Mouse (Mus musculus) myocyte (in vitro differentiated cells): Measurements from ENCODE around the gene Prrc2a.

ENCODE experiments used
- CEBPB ChIP-seq: IDR thresholded peaks from 2 replicates; pipeline ENCODE4 v1.6.1; 2011; ENCODE audit warnings: mild to moderate bottlenecking, moderate library complexity; ENCODE audit not compliant: poor library complexity, insufficient read depth, severe bottlenecking
- E2F4 ChIP-seq: IDR thresholded peaks from one replicate; pipeline ENCODE4 v1.6.1; 2011; ENCODE audit warnings: mild to moderate bottlenecking, control low read depth, moderate library complexity; ENCODE audit not compliant: insufficient read depth
- MAX ChIP-seq: IDR thresholded peaks from one replicate; pipeline ENCODE4 v1.6.1; 2011; ENCODE audit warnings: low read depth, mild to moderate bottlenecking, control low read depth
- MYOD1 ChIP-seq, 3 experiments: IDR thresholded peaks; one replicate each; pipeline ENCODE4 v1.6.1; 2011; ENCODE audit warnings: control low read depth in 2 of 3, low read depth in 2 of 3, mild to moderate bottlenecking in 2 of 3, moderate library complexity in 1 of 3; ENCODE audit not compliant: insufficient read length in 2 of 3, control insufficient read depth in 1 of 3
- POLR2A ChIP-seq: IDR thresholded peaks from one replicate; pipeline ENCODE4 v1.6.1; 2011; ENCODE audit warnings: low read depth, mild to moderate bottlenecking, control low read depth, moderate library complexity; ENCODE audit not compliant: insufficient read length
- POLR2AphosphoS2 ChIP-seq: IDR thresholded peaks from one replicate; pipeline ENCODE4 v1.6.1; 2011; ENCODE audit warnings: low read depth, control low read depth; ENCODE audit not compliant: insufficient read length
- REST ChIP-seq: IDR thresholded peaks from one replicate; pipeline ENCODE4 v1.6.1; 2011; ENCODE audit warnings: mild to moderate bottlenecking, control low read depth, moderate library complexity; ENCODE audit not compliant: insufficient read depth, insufficient read length
- TCF3 ChIP-seq: IDR thresholded peaks from one replicate; pipeline ENCODE4 v1.6.1; 2011; ENCODE audit warnings: low read depth, control low read depth; ENCODE audit not compliant: insufficient read length
- USF1 ChIP-seq: IDR thresholded peaks from one replicate; pipeline ENCODE4 v1.6.1; 2011; ENCODE audit warnings: low read depth, mild to moderate bottlenecking, control low read depth, moderate library complexity

GRCm38 (mm10) chr17:35161421-35161820, 3.3 kb downstream of the Prrc2a start:
- TF ChIP-seq POLR2A (no peak), POLR2AphosphoS2 (no peak), E2F4 (no peak), MYOD1 (IDR thresholded peaks at IDR 0.05; ENCODE audit: control insufficient read depth in 1 of 3, insufficient read length in 2 of 3, low read depth in 2 of 3) (no peak), CEBPB (no peak), TCF3 (no peak), USF1 (no peak), MAX (no peak), REST (no peak)
